Mouse (Mus musculus): ENCODE measurements at regions not wholly inside any gene's neighbourhood (a gene's known extent, or its start where the extent isn't known, plus 50 kb on each side); places are given as distances from the start of the nearest gene placed in this dataset.

- TF ChIP-seq CTCF (IDR thresholded peaks at IDR 0.05; ENCODE audit: low read depth, low read length) (no peak), POLR2A (IDR thresholded peaks at IDR 0.05; ENCODE audit: insufficient read depth, low read length) (no peak), EP300 (IDR thresholded peaks at IDR 0.05; ENCODE audit: insufficient read depth, low read depth, low read length) (no peak)
Measured at GRCm38 (mm10) chr10:119001000-119001780, 131.2 kb upstream of the Dyrk2 start.
